Mouse (Mus musculus) cortical plate, adult 2 months (tissue): ENCODE measurements around the gene A2ml1. TPM values are rescaled to one million over a fixed set of nuclear protein-coding genes. Genes with fewer than 3 reads are reported as not detected.
A peak's percentile ranks its signal among the peaks of the same experiment; 100 is the strongest.
"Not testable (repeated sequence)": the region's sequence is repeated elsewhere in the genome, so short reads cannot be mapped to it uniquely, and the experiment has no call there.

Experiments
- H3K27ac ChIP-seq: fragments of 200-500 bp; 2 replicates; pipeline ENCODE4 v1.5.1; 2012; ENCODE audit warnings: low read length, control low read depth, inconsistent platforms; ENCODE audit not compliant: insufficient read depth
- H3K4me1 ChIP-seq: fragments of 200-500 bp; 2 replicates; pipeline ENCODE4 v1.6.1; 2011; ENCODE audit warnings: low read length; ENCODE audit not compliant: control insufficient read depth, insufficient read depth
- H3K4me3 ChIP-seq: fragments of 200-500 bp; 2 replicates; pipeline ENCODE4 v1.5.1; 2011; ENCODE audit warnings: mild to moderate bottlenecking, low read length, control low read depth; ENCODE audit not compliant: insufficient read depth
- CTCF ChIP-seq: fragments of 200-500 bp; IDR thresholded peaks from 2 replicates; pipeline ENCODE4 v1.5.1; 2011; ENCODE audit warnings: mild to moderate bottlenecking, control low read depth, low read length; ENCODE audit not compliant: insufficient read depth; ENCODE audit errors: extremely low read depth
- POLR2A ChIP-seq: fragments of 200-500 bp; IDR thresholded peaks from 2 replicates; pipeline ENCODE4 v1.6.1; 2011; ENCODE audit warnings: mild to moderate bottlenecking, low read length, control low read depth; ENCODE audit not compliant: insufficient read depth; ENCODE audit errors: extremely low read depth
- polyA plus RNA-seq: library from polyadenylated mRNA; depleted of rRNA; stranded (reverse); fragments of >200 nt; gene quantifications from 2 replicates; pipeline ENCODE4 v1.2.3, GENCODE M21; 2012; rRNA removed

A2ml1 gene
- polyA plus RNA-seq = 30.6 and 32.4 TPM in 2 replicates

DNA sequence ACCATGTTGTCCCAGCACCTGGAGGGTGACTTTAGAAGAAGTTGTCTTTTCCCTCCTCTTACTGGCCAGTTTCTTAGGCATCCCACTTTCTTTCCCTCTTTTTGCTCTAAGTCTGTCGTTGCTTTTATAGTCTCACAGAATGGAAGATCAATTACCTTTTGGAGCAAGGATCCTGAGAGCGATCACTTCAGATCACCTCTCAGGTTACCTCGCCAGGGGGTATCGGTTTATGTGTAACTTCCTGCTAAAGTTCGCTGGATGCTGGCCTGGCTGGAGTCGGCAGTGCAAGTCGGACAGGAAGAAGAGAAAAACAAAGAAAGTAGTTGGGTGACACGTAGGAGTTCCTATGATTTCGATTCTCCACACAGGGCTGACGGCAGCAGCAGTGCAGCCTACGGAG is at the start of gene A2ml1:
A2ml1 (minus strand) TSS at position 101 of the 400 bp plus-strand sequence.
- TF ChIP-seq CTCF (no peak), POLR2A (no peak)
- Histone ChIP-seq H3K27ac (no peak within 1 kb of the TSS), H3K4me1 (no peaks in the 10 kb centered on the region), H3K4me3 (no peak within 1 kb of the TSS)

DNA sequence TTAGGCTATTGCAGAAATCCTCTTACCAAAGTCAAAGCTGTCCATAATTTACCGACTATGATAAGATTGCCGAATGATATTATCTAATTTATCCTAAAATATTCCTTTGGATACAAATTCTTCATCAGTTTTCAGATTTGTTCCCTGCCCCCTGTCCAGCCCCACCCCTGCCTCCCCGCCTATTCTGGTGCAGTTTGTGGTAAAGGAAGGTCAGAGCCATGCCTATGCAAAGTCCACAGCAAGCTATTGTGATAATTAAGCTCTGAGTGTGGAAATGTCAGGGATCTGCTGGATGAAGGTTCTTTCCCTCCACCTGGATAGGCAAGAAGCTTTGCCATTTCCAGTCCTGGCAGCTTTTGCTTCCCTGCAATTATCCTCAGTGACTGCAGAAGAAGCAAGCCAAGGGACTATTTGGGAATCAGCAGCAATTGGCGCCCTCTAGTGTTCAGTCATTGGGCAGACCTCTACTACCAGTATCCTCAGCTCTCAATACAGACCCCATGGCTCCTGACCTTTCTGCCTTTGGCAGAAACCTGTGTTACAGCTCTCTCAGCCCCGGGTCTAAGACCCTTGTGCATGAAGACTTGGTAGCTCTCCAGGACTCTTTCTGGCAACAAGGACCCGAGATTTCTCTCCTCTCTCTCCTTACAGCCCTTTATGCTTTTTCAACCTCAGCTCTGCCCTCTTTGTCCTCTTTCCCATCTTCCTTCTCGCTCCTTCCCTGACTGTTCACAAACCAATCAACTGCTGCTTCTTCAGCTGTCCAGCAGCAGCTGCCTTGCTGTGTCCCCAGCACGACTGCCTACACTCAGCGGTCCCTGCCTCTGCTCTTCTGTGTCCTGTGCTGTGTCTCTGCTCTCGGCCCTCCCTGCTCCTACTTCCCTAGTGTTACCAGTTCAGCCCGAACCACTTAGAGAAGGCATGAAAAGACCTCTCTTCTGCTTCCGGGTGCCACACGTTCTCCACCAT is 48.6 kb upstream of the A2ml1 start:
- not testable (repeated sequence) for H3K4me3 ChIP-seq, H3K4me1 ChIP-seq, H3K27ac ChIP-seq
- TF ChIP-seq CTCF = peak; percentile 67

DNA sequence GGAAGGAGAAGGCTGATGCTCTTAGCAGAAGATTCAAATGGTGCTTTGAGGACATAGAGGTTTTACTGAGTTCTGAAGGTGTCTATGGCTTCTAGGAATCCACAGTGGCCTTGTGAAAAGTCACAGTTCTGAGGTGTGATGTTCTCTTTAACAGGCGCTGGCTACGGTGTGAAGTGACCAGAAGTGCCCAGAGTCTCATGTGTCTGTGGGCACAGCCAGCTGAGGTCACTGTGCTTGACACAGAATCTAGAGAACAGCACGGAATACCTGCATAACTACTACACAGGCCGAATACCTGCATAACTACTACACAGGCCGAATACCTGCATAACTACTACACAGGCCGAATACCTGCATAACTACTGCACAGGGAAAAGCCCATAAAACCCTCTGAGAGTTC is 43.8 kb upstream of the A2ml1 start:
- not testable (repeated sequence) for H3K27ac ChIP-seq, H3K4me3 ChIP-seq, H3K4me1 ChIP-seq

DNA sequence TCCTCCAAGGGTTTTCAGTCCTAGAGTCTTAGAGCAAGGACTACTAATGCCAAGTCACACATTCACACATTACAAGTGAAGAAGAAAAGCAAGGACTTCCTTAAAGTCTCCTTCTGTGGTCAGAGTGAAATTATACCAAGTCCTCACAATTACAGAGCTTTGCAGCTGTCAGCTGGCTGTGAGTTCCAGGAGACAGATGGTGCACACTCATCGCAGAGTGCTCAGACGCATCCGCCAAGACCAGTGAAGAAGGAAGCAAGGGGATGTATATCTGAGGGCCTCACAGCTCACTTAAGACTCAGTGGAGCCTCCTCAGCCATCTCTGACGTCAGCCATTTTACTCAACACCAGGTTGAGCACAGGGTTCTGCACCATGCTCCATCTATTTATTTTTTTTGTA is 43.0 kb upstream of the A2ml1 start:
- Histone ChIP-seq H3K4me3 (no peak overlapping the region), H3K4me1 (no peaks in the 10 kb centered on the region; the same call in 1 of the 2 replicates), H3K27ac (no peak overlapping the region)
- TF ChIP-seq CTCF (no peak), POLR2A (no peak)

DNA sequence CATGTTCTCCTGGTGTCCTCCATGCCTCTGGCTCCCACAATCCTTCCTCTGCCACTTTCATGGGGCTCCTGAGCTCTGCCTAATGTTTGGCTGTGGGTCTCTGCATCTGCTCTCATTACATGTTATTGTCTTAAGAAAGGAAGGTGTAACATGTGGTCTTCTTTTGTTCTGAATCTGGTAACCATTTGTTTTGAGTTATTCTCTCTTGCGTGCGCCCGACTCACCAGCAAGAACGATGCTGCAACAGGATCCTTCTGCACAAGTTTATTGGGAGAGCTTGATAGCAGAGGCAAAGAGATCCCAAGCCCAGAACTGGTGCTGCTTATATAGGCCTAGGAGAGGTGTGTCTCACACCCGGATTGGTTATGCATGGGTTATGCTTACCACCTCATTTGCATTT is 42.0 kb upstream of the A2ml1 start, which contains the start of gene Klrb1a:
Klrb1a (minus strand) TSS at position 101 of the 400 bp plus-strand sequence.
- H3K4me3 ChIP-seq, H3K27ac ChIP-seq, H3K4me1 ChIP-seq: not testable (repeated sequence)

DNA sequence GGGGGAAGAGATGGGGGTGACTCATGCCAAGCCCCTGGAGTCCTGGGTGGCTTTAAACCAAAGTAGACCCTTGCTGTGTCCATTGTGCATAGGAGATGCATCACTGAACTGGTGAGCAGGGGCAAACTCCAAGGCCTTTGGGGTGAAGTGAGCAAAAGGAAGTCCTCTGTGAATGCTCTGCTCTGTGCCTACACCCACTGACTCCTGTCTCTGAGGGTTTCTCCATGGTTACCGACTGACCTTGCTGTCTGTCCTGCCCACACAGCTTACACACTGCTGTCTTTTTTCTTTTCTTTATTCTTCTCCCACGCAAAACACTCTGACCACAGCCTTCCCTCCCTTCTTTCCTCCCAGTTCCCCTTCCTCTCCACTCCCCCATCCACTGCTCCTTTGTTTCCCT is 41.3 kb upstream of the A2ml1 start:
- Histone ChIP-seq H3K4me1 (no peaks in the 10 kb centered on the region; the same call in 1 of the 2 replicates), H3K4me3 (no peak overlapping the region), H3K27ac (no peak overlapping the region)
- no peak for TF ChIP-seq CTCF
- TF ChIP-seq POLR2A = no peak

- TF ChIP-seq CTCF = no peak
- no peak for TF ChIP-seq POLR2A
- no peak overlapping the region for H3K4me3 ChIP-seq
- no peaks in the 10 kb centered on the region for H3K4me1 ChIP-seq
- no peak overlapping the region for H3K27ac ChIP-seq
These were observed 24.9 kb upstream of the A2ml1 start for GRCm38 (mm10) chr6:128606350-128606749.

DNA sequence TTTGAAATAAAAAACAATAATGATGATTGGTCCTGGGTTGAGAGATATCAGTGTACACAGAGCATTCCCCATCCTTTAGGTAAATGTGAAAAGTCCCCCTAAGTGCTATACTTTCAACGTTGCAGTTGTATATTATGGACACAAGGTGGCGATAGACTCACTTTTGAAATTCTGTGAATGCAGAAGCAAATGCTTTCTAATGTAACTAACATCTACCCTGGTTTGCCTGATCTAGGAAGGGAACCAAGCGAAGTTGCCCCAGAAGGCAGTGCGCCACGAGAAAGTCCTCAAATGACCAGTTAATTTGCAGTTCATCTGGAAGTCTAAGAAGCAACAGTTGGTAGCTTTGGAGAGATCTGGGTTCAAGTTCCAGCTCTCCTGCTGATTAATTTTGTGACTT is 23.1 kb upstream of the A2ml1 start:
- no peaks in the 10 kb centered on the region for H3K4me1 ChIP-seq
- H3K27ac ChIP-seq = no peak overlapping the region
- H3K4me3 ChIP-seq = no peak overlapping the region
- TF ChIP-seq CTCF = peak; percentile 14; the same call in 1 of the 2 replicates
- TF ChIP-seq POLR2A = no peak

DNA sequence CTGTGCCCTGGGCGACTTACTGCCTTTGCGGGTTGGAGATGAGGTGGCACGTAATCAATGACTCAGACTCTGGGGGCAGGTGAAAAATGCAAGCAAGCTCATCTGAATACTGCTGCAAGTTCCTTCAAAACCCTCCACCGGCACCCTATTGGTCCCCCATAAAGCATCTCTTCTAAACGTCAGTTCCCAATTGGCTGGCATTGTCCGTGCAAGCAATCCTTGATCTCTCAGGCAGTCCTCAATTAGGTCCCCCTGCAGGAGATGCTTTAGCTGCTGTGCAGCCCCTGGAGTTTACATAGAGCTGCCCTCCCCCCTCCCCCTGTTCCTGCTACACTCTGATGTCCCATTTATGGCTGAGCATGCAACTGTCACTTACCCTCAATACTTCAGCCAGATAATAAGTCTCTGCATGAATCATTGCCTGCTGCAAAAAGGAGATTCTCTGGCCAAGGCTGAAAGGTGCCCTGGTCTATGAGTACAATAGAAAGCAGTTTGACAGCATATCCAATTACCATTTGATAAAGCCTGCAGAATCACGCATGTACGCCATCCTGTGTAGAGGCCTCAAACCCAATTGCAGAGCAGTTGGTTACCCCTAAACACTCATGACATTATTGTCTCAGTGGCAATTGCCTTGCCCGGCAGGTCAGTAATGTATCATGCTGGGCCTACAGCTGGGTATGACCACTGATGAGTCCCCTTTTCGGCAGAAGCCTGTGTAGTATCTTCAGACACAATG is 21.2 kb upstream of the A2ml1 start:
- H3K4me3 ChIP-seq = no peak overlapping the region; the same call in 1 of the 2 replicates
- TF ChIP-seq CTCF = no peak
- no peak for TF ChIP-seq POLR2A
- no peak overlapping the region for H3K27ac ChIP-seq
- H3K4me1 ChIP-seq = no peaks in the 10 kb centered on the region

DNA sequence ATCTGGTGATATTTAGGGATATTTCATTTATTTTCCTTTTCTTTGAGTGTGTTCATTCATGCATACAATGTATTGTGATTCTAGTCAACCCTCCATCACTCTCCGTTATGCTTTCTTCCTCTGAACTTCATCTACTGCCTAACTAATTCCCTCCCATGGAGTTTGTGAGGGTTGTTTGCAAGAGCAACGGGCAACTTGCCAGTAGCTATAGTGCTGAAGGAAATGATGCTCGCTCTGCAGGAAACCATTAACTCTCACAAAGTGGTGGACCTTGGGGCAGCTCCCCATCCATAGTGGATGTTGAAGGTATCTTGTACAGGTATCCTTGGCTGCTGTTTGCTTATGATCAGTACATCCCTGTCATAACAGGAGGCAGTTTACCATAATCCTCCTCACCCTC is 20.6 kb upstream of the A2ml1 start:
- H3K4me3 ChIP-seq = no peak overlapping the region; the same call in 1 of the 2 replicates
- no peak overlapping the region for H3K27ac ChIP-seq
- no peaks in the 10 kb centered on the region for H3K4me1 ChIP-seq
- TF ChIP-seq POLR2A (no peak), CTCF (no peak)
